Mouse (Mus musculus): Measurements from ENCODE around the gene Map4k2.

Gene Map4k2

DNA sequence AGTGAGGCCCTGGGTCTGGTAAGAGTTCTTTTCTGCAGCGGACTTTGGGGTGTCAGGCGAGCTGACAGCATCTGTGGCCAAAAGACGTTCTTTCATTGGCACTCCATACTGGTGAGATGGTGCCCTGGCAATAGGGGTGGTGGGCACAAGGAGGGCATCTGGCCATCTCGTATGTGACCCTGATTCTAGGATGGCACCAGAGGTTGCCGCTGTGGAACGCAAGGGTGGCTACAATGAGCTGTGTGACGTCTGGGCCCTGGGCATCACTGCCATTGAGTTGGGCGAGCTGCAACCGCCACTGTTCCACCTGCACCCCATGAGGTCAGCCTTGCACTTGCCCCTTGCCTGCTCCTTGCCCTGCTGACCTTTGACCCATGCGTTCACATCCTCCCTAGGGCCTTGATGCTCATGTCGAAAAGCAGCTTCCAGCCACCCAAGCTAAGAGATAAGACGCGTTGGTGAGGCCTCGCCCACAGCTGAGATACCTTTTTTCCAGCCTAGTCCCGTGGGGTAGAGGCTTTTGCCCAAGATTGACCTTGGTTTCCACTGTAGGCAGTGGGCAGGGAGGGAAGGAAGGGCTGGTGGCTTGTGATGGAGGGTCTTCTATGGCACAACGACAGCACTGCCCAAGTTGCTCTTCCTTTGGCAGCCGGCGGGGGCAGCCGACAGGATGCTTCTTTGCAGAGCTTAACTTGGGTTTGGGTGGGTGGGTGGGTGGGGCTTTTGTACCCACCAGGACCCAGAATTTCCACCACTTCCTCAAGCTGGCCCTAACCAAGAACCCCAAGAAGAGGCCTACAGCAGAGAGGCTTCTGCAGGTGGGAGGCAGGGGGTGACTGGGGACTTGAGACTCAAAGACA is 2.4 kb downstream of the Map4k2 start:
- DNase-seq (ENCODE audit: low read depth in 2 of 2, low spot score in 2 of 2), result no peak

DNA sequence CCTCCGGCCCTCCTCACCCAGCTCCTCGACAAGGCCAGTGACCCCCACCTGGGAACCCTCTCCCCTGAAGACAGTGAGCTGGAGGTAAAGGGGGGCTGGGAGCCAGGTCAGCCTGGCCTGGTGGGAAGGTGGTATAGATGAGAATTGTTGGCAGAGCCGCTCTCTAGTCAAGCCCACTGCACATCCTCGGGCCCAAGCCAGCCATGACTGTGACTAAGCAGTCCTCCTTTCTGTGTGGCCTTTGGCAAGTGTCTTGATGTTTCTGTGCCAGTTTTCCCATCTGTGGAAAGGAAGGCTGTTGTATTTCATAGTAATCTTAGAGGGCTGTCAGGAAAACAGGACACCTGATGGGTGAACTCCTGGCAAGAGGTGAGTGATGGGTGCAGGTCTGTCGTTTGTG is 3.1 kb downstream of the Map4k2 start:
- no peak for DNase-seq (ENCODE audit: low read depth in 2 of 2, low spot score in 2 of 2)

DNA sequence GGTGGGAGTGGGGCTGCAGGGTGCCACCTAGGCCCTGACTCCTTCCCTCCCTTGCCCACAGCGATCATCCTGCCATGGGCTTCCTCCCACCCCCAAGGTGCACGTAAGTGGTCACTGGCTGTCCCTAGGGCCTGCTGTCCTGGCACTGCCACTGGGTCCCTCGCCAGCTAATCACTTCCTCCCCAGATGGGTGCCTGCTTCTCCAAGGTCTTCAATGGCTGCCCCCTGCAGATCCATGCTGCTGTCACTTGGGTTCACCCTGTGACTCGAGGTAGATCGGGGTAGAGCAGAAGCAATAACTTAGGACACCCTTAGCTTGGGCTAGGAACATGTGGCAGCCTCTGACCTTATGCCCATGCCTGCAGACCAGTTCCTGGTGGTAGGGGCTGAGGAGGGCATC is 5.1 kb downstream of the Map4k2 start:
- DNase-seq (ENCODE audit: low read depth in 2 of 2, low spot score in 2 of 2), result no peak

DNA sequence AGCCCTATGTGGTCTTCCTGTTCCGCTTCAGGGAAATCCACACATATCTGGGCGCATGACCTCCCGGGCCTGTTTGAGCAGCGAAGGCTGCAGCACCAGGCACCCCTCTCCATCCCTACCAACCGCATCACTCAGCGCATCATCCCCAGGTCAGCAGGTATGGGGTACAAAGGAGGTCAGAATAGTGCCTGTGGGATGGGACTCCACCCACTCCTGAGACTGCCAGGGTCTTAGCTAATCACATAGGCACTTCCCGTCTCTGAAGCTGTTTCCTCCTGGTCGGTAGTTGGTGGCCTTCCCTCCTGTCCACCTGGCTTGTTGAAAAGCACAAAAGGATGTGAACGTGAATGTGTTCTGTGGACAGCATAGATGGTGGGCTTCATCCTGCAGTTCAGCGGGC is 5.7 kb downstream of the Map4k2 start:
- DNase-seq (ENCODE audit: low read depth in 2 of 2, low spot score in 2 of 2), result no peak

DNA sequence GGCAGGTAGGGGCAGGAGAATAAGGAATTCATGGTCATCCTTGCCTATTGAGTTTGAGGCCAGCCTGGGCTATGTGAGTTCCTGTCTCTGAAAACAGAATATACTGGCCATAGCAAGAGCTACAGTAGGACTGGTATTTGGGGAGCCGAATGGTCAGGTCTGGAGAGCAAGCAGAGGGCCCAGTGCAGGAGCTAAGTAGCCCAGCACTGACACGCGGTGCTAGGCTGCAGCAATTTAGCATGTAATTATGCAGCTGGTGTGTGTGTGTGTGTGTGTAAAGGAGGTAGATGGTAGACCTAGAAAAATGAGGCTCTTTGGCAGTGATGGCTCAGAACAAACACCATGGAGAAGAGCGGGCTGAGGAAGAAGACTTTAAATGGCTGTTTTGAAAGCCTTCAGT is 6.7 kb downstream of the Map4k2 start:
- no peak for DNase-seq (ENCODE audit: low read depth in 2 of 2, low spot score in 2 of 2)

DNA sequence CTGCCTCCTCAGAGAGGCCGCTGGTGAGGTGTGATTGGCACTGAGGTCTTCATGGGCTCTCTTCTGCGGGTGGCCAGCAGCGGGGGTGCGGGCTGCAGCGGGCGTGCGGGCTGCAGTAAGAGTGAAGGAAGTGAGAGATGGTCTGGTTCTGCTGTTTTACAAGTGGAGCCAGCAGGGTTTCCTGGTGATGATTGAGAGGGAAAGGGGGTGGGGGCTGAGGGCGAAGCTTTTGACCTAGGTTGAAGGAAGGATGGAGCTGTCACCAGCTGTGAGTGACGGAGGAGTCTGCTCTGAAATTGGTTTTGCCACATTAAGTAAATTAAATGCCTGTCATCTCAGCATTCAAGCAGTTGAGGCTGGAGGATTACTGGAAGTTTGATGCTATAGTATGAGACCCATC is 7.8 kb downstream of the Map4k2 start:
- DNase-seq (ENCODE audit: low read depth in 2 of 2, low spot score in 2 of 2), result no peak

DNA sequence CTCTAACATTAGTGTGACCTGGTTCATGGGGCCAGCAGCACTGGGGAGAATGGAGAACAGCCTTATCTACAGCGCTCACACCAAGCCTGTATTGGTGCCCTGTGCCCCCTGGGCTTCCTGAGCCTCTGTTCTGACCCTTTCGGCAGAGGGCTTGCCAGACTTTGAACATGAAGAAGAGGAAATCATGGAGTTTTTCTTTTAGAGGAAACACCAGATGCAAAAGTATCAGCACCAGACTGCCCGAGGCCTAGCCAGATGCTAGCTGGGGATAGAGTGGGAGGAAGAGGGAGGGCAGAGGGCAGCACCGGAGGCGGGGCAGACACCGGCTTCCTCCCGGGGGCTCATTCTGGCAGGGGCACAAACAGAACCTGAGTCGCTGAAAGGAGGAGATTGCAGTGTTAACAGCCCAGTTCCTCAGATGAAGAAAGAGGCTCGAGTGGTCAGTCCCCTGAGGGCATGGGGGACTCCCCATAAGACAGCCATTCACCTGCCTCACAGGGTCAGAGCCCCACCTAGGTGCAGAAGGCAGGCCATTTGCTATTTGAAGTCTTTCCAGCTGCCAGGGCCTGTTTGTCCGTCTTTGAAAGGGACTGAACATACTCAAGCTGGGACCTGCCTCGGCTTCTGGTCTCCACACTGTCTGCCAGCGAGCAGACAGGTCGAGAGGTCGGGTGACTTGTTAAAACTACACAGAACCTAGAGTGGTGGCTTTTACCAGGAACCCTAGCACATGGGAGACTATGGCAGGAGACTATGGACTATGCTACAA is 8.5 kb downstream of the Map4k2 start:
- DNase-seq (ENCODE audit: low read depth in 2 of 2, low spot score in 2 of 2), result no peak

DNA sequence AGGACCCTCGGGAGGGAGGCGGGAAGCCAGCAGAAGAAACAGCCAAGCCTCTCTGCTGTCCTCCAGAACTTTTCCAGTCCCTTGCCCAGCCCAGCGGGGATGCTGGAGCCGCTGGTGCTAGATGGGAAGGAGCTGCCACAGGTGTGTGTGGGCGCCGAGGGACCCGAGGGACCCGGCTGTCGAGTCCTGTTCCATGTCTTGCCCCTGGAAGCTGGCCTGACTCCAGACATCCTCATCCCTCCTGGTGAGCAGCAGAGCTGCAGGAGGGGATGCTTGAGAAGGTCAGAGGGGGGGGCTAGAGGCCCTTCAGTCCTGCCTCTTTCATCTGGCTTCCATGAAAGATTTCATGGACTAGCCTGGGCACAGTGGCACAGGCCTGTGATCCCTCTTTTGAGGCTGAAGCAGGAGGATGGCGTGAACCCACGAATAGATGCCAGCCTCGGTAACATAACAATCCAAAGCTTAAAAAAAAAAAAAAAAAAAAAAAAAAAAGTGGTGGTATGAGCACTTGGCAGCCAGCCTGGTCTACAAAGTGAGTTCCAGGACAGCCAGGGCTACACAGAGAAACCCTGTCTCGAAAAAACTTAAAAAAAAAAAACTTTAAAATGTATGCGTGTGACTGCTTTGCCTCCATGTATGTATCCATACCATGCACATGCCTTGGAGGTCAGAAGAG is 10.6 kb downstream of the Map4k2 start:
- no peak for DNase-seq (ENCODE audit: low read depth in 2 of 2, low spot score in 2 of 2)

DNA sequence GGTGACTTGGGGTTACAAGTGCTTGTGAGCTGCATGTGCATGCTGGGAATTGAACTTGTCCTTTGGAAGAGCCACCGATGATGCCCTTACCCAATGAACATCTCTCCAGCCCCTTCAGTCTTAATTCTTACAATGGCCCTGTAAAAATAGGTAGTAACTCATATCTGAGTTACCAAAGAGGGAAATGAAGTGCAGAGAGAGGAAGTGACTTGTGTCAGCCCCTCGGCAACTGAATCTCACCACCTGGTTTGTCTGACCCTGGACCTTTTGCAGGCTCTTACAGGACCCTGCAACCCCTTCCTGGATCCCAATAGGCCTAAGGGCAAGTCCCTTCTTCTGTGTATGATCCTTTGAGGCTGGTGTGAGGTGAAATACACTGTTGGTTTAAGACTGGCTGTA is 11.2 kb downstream of the Map4k2 start:
- no peak for DNase-seq (ENCODE audit: low read depth in 2 of 2, low spot score in 2 of 2)

DNA sequence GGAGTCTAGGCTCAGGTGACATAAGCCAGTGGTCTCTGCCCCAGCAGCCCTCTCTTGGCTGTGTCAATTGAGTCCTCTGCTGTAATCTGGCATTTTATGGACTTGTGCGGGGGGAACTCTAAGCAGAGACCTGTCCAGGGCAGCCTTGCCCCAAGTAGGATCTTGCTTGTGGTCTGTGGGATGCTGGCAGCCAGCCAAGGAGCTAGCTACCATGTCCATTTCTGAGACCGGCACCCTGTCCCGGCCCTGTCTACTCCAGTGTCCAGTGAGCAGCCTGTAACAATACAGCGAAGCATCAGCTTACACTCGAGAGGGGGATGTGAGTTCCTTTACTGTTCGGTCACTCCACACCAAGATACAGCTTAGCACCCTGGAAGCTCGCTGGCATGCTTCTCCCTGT is 13.1 kb downstream of the Map4k2 start:
- no peak for DNase-seq (ENCODE audit: low read depth in 2 of 2, low spot score in 2 of 2)

DNA sequence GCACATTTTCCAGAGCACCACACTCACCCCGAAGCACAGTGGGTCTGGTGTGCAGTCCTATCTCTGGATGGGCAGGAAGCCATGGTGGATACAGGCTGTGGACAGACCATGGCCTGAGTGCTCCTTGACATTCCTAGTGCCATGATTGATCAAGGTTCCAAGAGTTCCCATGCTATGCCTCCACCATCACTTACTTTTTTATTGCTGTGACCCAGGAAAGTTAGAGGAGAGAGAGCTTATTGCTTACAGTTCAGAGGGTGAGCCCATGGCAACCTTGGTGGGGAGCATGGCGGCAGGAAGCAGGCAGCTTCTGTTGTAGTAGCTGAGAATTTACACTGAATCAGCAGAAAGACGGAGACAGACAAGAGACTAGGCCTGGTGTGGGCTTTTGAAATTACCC is 20.4 kb downstream of the Map4k2 start:
- DNase-seq (ENCODE audit: low read depth in 2 of 2, low spot score in 2 of 2), result no peak

DNA sequence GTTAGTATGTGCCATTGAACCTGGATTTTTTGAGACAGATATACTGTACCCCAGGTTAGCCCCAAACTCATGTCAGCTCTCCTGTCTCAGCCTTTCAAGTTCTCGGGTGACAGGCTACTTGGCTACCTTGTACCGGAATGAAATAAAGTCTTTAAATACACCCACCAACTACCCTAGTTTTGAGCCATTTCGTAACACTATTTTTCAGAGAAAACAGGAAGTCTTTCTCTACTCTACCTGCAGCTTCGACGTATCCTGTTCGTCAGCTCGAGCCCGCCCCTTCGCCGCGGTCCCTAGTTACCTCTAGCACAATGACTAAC is 22.1 kb downstream of the Map4k2 start:
- DNase-seq (ENCODE audit: low read depth in 2 of 2, low spot score in 2 of 2), result no peak

DNA sequence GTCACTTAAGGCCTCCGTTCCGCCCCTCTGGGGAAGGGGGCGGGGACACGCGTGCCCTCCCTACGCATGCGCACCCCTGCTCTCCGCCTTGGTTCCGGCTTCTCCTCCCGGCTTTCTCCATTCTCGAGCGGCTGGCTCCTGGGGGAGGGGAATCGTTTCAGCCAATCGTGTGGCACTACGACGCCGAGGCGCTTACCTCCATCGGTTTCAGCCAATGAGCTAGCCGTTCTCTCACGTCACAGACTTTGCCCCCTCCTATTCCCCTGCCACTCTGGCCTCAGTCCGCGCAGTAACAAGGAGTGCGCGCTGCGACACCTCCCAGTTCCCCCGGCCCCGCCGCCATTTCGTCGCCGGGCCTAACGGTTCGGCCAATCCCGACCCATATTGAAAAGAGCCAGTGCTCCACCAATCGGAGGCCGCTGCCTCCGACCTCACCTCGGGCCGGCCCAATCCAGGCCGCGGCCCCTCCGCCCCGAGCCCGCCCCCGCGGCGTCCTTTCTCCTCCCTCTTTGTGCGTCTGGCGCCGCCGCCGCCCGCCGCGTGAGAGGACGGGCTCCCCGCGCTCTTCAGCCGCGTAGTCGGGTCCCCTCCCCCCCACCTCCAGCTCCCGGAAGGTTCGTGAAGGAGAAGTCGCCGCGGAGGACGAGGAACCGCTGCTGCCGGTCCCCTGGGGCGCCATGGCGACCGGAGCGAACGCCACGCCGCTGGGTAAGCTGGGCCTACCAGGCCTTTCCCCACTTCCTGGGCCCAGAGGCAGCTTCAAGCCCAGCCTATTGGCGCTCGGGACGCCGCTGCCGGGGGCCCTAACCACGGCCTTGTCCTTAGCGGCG is 22.7 kb downstream of the Map4k2 start, which contains the start of gene Sf1:
Gene Sf1 (plus strand): TSS at position 280 of the 830 bp plus-strand sequence.
- DNase-seq (ENCODE audit: low read depth in 2 of 2, low spot score in 2 of 2), result peak; percentile 100

DNA sequence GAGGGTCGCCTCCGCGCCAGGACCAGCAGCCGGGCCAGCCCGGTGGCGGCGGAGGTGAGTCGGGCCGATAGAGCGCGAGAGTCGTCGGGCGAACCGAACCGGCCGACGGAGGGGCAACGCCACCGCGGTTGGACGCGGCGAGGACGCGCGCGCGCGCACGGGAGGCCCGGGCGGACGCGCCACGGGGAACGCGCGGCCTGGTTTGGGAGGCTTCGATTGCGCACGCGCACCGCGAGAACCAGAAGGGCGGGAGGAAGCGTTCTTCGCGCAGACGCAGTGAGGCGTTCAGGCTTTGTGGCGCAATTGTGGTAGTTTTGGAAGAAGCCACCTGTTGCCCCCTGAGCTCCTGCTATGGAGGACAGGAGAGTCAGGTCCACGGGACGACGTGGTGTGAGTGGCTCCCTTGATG is 23.4 kb downstream of the Map4k2 start:
- peak; percentile 82 to 88 for DNase-seq (ENCODE audit: low read depth in 2 of 2, low spot score in 2 of 2)

DNA sequence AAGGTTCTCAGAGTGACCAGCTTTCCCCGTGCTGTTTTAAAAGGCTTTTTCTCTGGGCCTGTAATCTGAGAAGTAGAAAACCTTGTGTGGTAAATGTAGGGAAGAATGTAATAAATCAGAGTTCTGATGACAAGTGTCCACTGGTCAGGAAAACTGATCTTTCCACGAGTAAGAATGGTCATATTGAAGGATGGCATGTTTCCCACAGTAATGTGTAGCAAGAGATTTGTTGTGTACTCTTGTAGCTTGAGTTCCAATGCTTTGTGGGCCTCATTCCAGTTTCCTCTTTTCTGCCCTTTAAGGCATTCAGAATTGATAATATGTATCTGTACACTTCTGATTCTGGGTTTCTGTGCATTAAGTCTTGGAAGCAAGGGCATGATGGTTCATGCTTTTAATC is 23.9 kb downstream of the Map4k2 start:
- DNase-seq (ENCODE audit: low read depth in 2 of 2, low spot score in 2 of 2), result no peak

DNA sequence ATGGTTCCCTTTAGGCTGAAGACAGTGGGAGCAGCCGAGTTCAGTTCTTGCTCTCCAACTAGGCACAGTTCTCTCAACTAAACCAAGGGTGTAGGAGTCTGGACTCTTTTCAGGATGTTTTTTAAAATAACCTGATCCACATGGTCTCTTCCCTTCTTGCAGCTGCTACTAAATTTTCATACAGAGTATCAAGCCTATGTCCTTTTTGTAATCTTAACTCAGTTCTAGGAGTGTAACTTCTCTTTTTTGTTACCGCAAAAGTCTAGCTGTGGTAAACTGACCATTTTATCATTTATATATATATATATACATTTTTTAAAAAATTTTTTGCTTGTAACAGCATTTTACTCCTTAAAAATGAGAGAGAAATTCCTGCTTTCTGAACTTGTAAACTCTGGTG is 29.2 kb downstream of the Map4k2 start:
- DNase-seq (ENCODE audit: low read depth in 2 of 2, low spot score in 2 of 2), result no peak

DNA sequence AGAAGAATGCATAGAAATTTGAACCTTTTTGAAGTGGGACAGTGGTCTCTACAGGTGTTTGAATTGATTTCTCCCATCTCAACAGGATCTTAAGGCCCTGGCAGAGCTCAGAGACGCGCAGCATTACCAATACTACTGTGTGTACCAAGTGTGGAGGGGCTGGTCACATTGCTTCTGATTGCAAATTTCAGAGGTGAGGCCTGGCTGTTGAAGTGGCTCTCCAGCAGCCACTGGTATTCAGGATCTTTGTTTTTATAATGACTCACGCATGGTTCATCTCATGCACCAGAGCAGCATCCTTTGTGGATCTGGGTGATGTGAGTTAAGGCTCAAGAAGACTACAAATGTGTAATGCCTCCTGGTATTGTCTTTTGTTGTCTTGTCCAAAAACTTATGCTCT is 31.5 kb downstream of the Map4k2 start:
- DNase-seq (ENCODE audit: low read depth in 2 of 2, low spot score in 2 of 2), result no peak

DNA sequence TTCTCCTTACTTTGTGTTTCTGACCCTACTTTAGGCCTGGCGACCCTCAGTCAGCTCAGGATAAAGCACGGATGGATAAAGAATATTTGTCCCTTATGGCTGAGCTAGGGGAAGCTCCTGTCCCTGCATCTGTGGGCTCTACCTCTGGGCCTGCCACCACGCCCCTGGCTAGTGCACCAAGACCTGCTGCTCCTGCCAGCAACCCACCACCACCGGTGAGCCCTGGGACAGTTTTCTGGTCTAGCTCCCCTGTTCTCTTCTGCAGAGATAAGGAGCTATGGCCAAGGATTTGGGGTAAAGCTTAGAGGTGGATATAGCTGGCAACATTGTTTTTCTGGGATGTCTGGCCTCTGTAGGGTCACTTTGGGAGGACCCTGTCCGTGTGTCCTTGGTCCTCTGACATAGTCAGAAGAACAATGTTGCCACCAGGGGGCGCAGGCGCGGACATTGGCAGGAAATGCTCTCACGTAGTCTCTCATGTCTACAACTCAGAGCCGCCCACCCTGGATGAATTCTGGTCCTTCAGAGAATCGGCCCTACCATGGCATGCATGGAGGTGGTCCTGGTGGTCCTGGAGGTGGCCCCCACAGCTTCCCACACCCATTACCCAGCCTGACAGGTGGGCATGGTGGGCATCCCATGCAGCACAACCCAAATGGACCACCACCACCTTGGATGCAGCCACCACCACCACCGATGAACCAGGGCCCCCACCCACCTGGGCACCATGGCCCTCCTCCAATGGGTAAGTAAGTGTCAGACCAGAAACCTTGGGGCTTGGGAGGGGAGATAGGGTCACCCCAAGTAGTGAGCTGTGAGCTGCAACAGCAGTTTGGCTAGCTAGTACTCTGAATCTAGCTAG is 32.8 kb downstream of the Map4k2 start:
- DNase-seq (ENCODE audit: low read depth in 2 of 2, low spot score in 2 of 2), result peak; percentile 79 to 86

DNA sequence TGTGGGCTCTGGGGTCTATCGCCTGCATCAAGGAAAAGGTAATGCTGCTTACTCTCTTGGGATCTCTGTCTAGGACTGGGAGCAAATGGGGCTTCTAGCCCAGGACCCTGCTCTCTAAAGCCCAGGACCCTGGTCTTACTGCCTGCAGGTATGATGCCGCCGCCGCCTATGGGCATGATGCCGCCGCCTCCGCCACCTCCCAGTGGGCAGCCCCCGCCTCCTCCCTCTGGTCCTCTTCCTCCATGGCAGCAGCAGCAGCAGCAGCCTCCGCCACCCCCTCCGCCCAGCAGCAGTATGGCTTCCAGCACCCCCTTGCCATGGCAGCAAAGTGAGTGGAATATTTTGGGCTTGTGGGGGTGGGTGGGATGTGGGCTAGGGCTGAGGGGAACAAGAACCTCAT is 33.6 kb downstream of the Map4k2 start:
- no peak for DNase-seq (ENCODE audit: low read depth in 2 of 2, low spot score in 2 of 2)
